Mouse (Mus musculus): Measurements from ENCODE around the gene 4931414P19Rik.

4931414P19Rik gene

GRCm38 (mm10) chr14:54591056-54591455, 14.7 kb downstream of the 4931414P19Rik start:
- no peak for DNase-seq (ENCODE audit: low read depth in 1 of 2, low spot score in 2 of 2)

GRCm38 (mm10) chr14:54583681-54584338, 22.0 kb downstream of the 4931414P19Rik start:
- no peak for DNase-seq (ENCODE audit: low read depth in 1 of 2, low spot score in 2 of 2)

- no peak for DNase-seq (ENCODE audit: low read depth in 1 of 2, low spot score in 2 of 2)
Measured at GRCm38 (mm10) chr14:54582536-54582935, 23.3 kb downstream of the 4931414P19Rik start.

- DNase-seq (ENCODE audit: low read depth in 1 of 2, low spot score in 2 of 2) = no peak
Measured at GRCm38 (mm10) chr14:54579638-54580037, 26.2 kb downstream of the 4931414P19Rik start.

- DNase-seq (ENCODE audit: low read depth in 1 of 2, low spot score in 2 of 2) = no peak
Measured at GRCm38 (mm10) chr14:54578063-54578462, 27.7 kb downstream of the 4931414P19Rik start.

GRCm38 (mm10) chr14:54577089-54577982, 28.5 kb downstream of the 4931414P19Rik start, which contains the start of gene Ajuba:
Ajuba (minus strand) TSS chr14:54577558.
- DNase-seq (ENCODE audit: low read depth in 1 of 2, low spot score in 2 of 2) = peak; percentile 35 to 57

GRCm38 (mm10) chr14:54576241-54577088, 29.3 kb downstream of the 4931414P19Rik start:
- no peak for DNase-seq (ENCODE audit: low read depth in 1 of 2, low spot score in 2 of 2)

- DNase-seq (ENCODE audit: low read depth in 1 of 2, low spot score in 2 of 2) = no peak
Measured at GRCm38 (mm10) chr14:54575631-54576030, 30.2 kb downstream of the 4931414P19Rik start.

GRCm38 (mm10) chr14:54575031-54575430, 30.8 kb downstream of the 4931414P19Rik start:
- DNase-seq (ENCODE audit: low read depth in 1 of 2, low spot score in 2 of 2) = no peak

- no peak for DNase-seq (ENCODE audit: low read depth in 1 of 2, low spot score in 2 of 2)
Measured at GRCm38 (mm10) chr14:54574253-54574652, 31.5 kb downstream of the 4931414P19Rik start.

GRCm38 (mm10) chr14:54572790-54573736, 32.7 kb downstream of the 4931414P19Rik start:
- DNase-seq (ENCODE audit: low read depth in 1 of 2, low spot score in 2 of 2) = no peak

GRCm38 (mm10) chr14:54572122-54572521, 33.7 kb downstream of the 4931414P19Rik start:
- no peak for DNase-seq (ENCODE audit: low read depth in 1 of 2, low spot score in 2 of 2)

- no peak for DNase-seq (ENCODE audit: low read depth in 1 of 2, low spot score in 2 of 2)
Measured at GRCm38 (mm10) chr14:54569451-54570392, 36.1 kb downstream of the 4931414P19Rik start.

GRCm38 (mm10) chr14:54568694-54569414, 36.9 kb downstream of the 4931414P19Rik start:
- peak in 1 of 2 experiments; percentile 44 for DNase-seq (ENCODE audit: low read depth in 1 of 2, low spot score in 2 of 2)

- DNase-seq (ENCODE audit: low read depth in 1 of 2, low spot score in 2 of 2) = no peak
Measured at GRCm38 (mm10) chr14:54560527-54561242, 45.1 kb downstream of the 4931414P19Rik start.

- no peak for DNase-seq (ENCODE audit: low read depth in 1 of 2, low spot score in 2 of 2)
Measured at GRCm38 (mm10) chr14:54557330-54557729, 48.5 kb downstream of the 4931414P19Rik start.

GRCm38 (mm10) chr14:54553975-54554769, 51.6 kb downstream of the 4931414P19Rik start, which contains the start of gene Haus4:
Haus4 (minus strand) TSS chr14:54554616.
- DNase-seq (ENCODE audit: low read depth in 1 of 2, low spot score in 2 of 2) = peak; percentile 70 to 81

Measured in monocyte, adult 2 months (primary cell).